12 mouse cellular contexts compared by ENCODE assay signal in genomic region chr17:4196793-4197448, GRCm38 (mm10).
A peak's percentile ranks its signal among the peaks of the same experiment; 100 is the strongest.
DNase-seq lines count a peak whose midpoint lies in the region; ATAC-seq lines count a peak whose summit lies in the region.
"Had no signal": no experiment of that assay in that cellular context is flagged by ENCODE, and none has a peak within 500 bp of the region (broad histone marks: within the 10 kb centered on the region; RNA-seq: fewer than 3 reads in every experiment).

No protein-coding gene starts in this region.

- peak overlapping the region; percentile 64 for H3K27ac ChIP-seq in kidney, embryonic 16.5 days (ENCODE audit: low read length)
- no peak overlapping the region for H3K27ac ChIP-seq in forebrain, embryonic 12.5 days
- H3K27ac ChIP-seq in midbrain, embryonic 15.5 days = no peak overlapping the region
- H3K27ac ChIP-seq: heart, embryonic 10.5 days had no signal

- no peaks in the 10 kb centered on the region for H3K27me3 ChIP-seq in kidney, embryonic 16.5 days (ENCODE audit: insufficient read depth, low read length)
- H3K27me3 ChIP-seq in forebrain, embryonic 12.5 days = no peaks in the 10 kb centered on the region
- no peaks in the 10 kb centered on the region for H3K27me3 ChIP-seq in midbrain, embryonic 15.5 days (replicated peaks)
- H3K27me3 ChIP-seq: Patski had no signal

- no peak overlapping the region for H3K9ac ChIP-seq in kidney, embryonic 16.5 days (replicated peaks; ENCODE audit: low read length)
- no peak overlapping the region for H3K9ac ChIP-seq in forebrain, embryonic 12.5 days
- no peak overlapping the region for H3K9ac ChIP-seq in midbrain, embryonic 15.5 days

- WGBS in kidney, embryonic 16.5 days = 55% methylated on average over 8 of the region's 8 CpGs
- WGBS in forebrain, embryonic 12.5 days = 69% methylated on average over 8 of the region's 8 CpGs
- WGBS in midbrain, embryonic 15.5 days = 62% methylated on average over 8 of the region's 8 CpGs

- ATAC-seq in kidney, embryonic 16.5 days (ENCODE audit: low FRiP score, low TSS enrichment) = peak; percentile 83
- ATAC-seq in forebrain, embryonic 12.5 days (ENCODE audit: low FRiP score) = no peak
- no peak for ATAC-seq in midbrain, embryonic 15.5 days (replicated peaks)
- ATAC-seq: Patski had no signal

- peaks cover 7% of the 10 kb centered on the region; the same call in 1 of the 2 replicates for H3K4me1 ChIP-seq in kidney, embryonic 16.5 days (ENCODE audit: insufficient read depth, low read length)
- no peaks in the 10 kb centered on the region for H3K4me1 ChIP-seq in forebrain, embryonic 12.5 days
- no peaks in the 10 kb centered on the region for H3K4me1 ChIP-seq in midbrain, embryonic 15.5 days
- H3K4me1 ChIP-seq: heart, embryonic 10.5 days had no signal

- no peak overlapping the region for H3K4me3 ChIP-seq in kidney, embryonic 16.5 days (ENCODE audit: low read length)
- H3K4me3 ChIP-seq in forebrain, embryonic 12.5 days (replicated peaks) = no peak overlapping the region
- no peak overlapping the region for H3K4me3 ChIP-seq in midbrain, embryonic 15.5 days
- H3K4me3 ChIP-seq: heart, embryonic 10.5 days had no signal

- no peaks in the 10 kb centered on the region for H3K9me3 ChIP-seq in kidney, embryonic 16.5 days (ENCODE audit: low read length)
- no peaks in the 10 kb centered on the region for H3K9me3 ChIP-seq in forebrain, embryonic 12.5 days
- H3K9me3 ChIP-seq in midbrain, embryonic 15.5 days = no peaks in the 10 kb centered on the region
- H3K9me3 ChIP-seq: heart, embryonic 10.5 days had no signal

- DNase-seq in ES-CJ7 (ENCODE audit: low read depth, low spot score) = peak; percentile 19
- DNase-seq in fat pad, adult 2 months (ENCODE audit: extremely low read depth, low read depth, low spot score) = peak; percentile 8
- peak; percentile 21 for DNase-seq in lung, postnatal 10 days
- DNase-seq in spleen, postnatal 10 days (ENCODE audit: low spot score in 2 of 2) = no peak
- DNase-seq: adrenal gland, adult 8-10 months; cerebellum, postnatal 36 days; thymus, adult 18-20 months had no signal

- no peak overlapping the region for H3K4me2 ChIP-seq in kidney, embryonic 16.5 days (replicated peaks; ENCODE audit: low read depth, low read length)
- no peak overlapping the region for H3K4me2 ChIP-seq in forebrain, embryonic 12.5 days
- H3K4me2 ChIP-seq in midbrain, embryonic 15.5 days = no peak overlapping the region

- H3K36me3 ChIP-seq in kidney, embryonic 16.5 days (ENCODE audit: insufficient read depth, low read length) = no peaks in the 10 kb centered on the region
- no peaks in the 10 kb centered on the region for H3K36me3 ChIP-seq in forebrain, embryonic 12.5 days (replicated peaks)
- no peaks in the 10 kb centered on the region for H3K36me3 ChIP-seq in midbrain, embryonic 15.5 days (replicated peaks)
- H3K36me3 ChIP-seq: heart, embryonic 10.5 days had no signal

Comparison
In these comparisons a context has a peak if more than half of its experiments do, and no peak if none do; other contexts are left out.
1. DNase-seq: peak in ES-CJ7 (single experiment), fat pad, adult 2 months (single experiment) and lung, postnatal 10 days (single experiment); none in spleen, postnatal 10 days (0 of 2).